Mouse (Mus musculus): ENCODE data around the gene Pex7. TPM values are rescaled to one million over a fixed set of nuclear protein-coding genes. Genes with fewer than 3 reads are reported as not detected.
"Not testable (repeated sequence)": the region's sequence is repeated elsewhere in the genome, so short reads cannot be mapped to it uniquely, and the experiment has no call there.

Gene Pex7
- polyA plus RNA-seq, 1 experiment from 2014 or later, result 25.5 TPM

DNA sequence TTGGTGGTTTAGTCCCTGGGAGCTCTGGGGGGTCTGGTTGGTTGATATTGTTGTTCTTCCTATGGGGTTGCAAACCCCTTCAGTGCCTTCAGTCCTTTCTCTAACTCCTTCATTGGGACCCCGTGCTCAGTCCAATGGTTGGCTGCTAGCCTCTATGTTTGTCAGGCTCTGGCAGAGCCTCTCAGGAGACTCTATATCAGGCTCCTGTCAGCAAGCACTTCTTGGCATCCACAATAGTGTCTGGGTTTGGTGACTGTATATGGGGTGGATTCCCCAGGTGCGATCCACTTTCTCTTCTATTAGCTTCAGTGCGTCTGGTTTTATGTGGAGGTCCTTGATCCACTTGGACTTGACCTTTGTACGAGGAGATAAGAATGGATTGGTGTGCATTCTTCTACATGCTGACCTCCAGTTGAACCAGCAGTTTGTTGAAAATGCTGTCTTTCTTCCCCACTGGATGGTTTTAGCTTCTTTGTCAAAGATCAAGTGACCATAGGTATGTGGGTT is 19.0 kb upstream of the Pex7 start:
- H3K4me3 ChIP-seq; H3K9me3 ChIP-seq; H3K27me3 ChIP-seq (ENCODE audit: poor library complexity, severe bottlenecking); DNase-seq (ENCODE audit: extremely low spot score, low spot score); H3K27ac ChIP-seq; H3K36me3 ChIP-seq (replicated peaks); H3K4me1 ChIP-seq: not testable (repeated sequence)
- WGBS, result 85% methylated on average over 4 of the region's 4 CpGs

DNA sequence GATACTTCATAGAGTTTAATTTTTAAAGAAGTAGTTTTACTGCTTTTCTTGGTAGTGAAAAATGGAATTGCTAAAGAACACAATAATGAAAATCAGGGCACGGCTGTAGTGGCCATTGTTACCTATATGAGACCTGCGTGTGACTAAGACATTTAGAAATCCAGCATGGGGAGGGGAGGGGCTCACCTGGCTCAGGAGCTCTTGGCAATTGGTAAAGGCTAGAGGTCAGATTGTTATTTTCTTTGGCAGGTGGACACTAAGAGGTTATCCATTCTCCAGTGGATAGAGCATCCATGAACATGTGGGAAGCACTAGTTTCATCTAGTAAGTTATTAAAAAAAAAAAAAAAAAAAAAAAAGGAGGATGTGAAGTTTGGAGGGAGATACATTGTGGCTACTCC is 16.8 kb upstream of the Pex7 start:
- WGBS, result 83% methylated on average over 2 of the region's 2 CpGs
- no peaks in the 10 kb centered on the region for H3K27me3 ChIP-seq (ENCODE audit: poor library complexity, severe bottlenecking)
- no peaks in the 10 kb centered on the region for H3K9me3 ChIP-seq
- no peak for DNase-seq (ENCODE audit: extremely low spot score, low spot score)
- H3K36me3 ChIP-seq (replicated peaks), result no peaks in the 10 kb centered on the region
- no peak overlapping the region for H3K27ac ChIP-seq
- H3K4me1 ChIP-seq, result no peaks in the 10 kb centered on the region
- no peak overlapping the region for H3K4me3 ChIP-seq

DNA sequence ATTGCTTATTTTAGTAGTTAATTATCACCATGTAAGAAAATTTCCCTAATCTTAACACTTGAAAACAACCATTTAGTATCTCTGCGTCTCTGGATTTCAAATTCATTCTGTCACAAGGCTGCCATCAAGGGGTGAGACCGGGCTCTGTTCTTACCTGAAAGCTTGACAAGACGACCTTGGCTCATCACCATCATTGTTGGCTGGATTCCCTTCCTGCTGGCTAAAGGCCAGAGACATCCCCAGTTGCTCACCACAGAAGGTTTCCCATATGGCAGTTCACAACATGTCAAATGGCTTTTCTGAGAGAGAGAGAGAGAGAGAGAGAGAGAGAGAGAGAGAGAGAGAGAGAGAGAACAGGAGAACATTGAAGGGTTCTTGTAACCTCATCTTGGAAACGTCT is 14.9 kb upstream of the Pex7 start:
- H3K36me3 ChIP-seq (replicated peaks), result no peaks in the 10 kb centered on the region
- H3K4me1 ChIP-seq, result no peaks in the 10 kb centered on the region
- H3K27me3 ChIP-seq (ENCODE audit: poor library complexity, severe bottlenecking), result no peaks in the 10 kb centered on the region
- 73% methylated on average over 4 of the region's 4 CpGs for WGBS
- H3K27ac ChIP-seq, result no peak overlapping the region
- H3K4me3 ChIP-seq, result no peak overlapping the region
- DNase-seq (ENCODE audit: extremely low spot score, low spot score), result no peak
- no peaks in the 10 kb centered on the region for H3K9me3 ChIP-seq

DNA sequence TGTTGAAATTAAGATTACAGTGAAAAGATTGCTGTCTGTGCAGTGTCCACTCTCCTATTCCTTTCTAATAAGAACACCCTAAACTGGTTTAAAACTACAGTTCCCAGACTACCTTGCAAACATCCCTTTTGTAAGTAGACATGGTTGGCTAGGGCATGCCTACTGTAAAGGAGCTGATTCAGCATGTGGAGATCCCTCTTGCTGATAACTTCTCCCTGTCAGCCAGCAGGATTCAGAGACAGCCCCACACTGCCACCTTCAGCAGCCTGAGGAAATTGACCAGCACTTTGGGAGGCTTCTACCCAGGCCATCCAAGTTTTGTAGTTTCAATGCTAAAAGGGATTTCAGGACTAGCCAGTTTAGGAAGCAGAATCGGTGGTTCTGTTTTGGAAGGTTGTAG is 7.8 kb upstream of the Pex7 start:
- Histone ChIP-seq H3K4me3 (no peak overlapping the region), H3K4me1 (no peaks in the 10 kb centered on the region), H3K9me3 (no peaks in the 10 kb centered on the region), H3K27ac (no peak overlapping the region), H3K27me3 (ENCODE audit: poor library complexity, severe bottlenecking) (no peaks in the 10 kb centered on the region), H3K36me3 (replicated peaks) (no peaks in the 10 kb centered on the region)
- 55% methylated on average over 1 of the region's 1 CpGs for WGBS
- DNase-seq (ENCODE audit: extremely low spot score, low spot score), result no peak

DNA sequence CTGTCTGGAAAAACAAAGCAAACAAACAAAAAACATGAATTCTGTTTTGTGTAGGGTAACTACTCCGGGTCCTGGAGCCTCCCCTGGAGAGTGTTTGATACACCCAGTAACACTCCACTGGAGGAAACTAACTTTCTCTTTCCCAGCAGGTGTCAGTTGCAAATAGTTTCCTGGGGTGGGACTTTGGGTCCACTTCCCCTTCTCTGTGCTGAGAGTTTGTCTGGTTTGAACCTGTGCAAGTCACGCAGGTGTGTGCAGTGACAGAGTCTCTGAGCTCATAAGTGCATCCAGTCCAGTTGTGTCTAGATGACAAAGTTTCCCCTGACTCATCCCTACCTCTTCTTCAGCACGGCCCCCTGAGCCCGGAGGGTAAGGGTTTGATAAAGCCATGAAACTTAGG is 6.3 kb upstream of the Pex7 start:
- Histone ChIP-seq H3K4me3 (no peak overlapping the region), H3K27me3 (ENCODE audit: poor library complexity, severe bottlenecking) (peaks cover 12% of the 10 kb centered on the region), H3K4me1 (no peaks in the 10 kb centered on the region), H3K36me3 (replicated peaks) (no peaks in the 10 kb centered on the region), H3K9me3 (no peaks in the 10 kb centered on the region), H3K27ac (no peak overlapping the region)
- DNase-seq (ENCODE audit: extremely low spot score, low spot score), result no peak
- WGBS, result 86% methylated on average over 4 of the region's 4 CpGs

DNA sequence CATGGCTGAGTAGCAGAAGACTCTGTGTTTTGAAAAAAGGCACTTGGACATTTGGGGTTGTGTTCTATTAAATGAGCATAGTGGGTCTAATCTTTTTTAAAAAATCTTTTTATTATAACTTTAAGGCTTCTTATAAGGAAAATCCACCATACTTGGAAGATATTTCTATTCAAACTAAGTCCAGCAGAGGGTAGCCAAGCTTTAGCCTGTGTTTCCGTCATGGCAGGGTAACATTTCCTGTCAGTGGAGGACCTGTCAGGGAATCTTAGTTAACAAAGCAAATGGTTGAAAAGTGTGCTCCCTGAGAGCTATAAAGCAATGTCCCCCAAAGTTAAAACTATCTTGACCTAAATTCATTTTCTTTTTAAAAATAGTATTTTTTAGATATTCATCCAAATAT is 4.1 kb upstream of the Pex7 start:
- Histone ChIP-seq H3K9me3 (no peaks in the 10 kb centered on the region), H3K36me3 (replicated peaks) (no peaks in the 10 kb centered on the region), H3K27ac (no peak overlapping the region), H3K4me3 (no peak overlapping the region), H3K4me1 (no peaks in the 10 kb centered on the region), H3K27me3 (ENCODE audit: poor library complexity, severe bottlenecking) (peaks cover 12% of the 10 kb centered on the region)
- 45% methylated on average over 1 of the region's 1 CpGs for WGBS
- no peak for DNase-seq (ENCODE audit: extremely low spot score, low spot score)

DNA sequence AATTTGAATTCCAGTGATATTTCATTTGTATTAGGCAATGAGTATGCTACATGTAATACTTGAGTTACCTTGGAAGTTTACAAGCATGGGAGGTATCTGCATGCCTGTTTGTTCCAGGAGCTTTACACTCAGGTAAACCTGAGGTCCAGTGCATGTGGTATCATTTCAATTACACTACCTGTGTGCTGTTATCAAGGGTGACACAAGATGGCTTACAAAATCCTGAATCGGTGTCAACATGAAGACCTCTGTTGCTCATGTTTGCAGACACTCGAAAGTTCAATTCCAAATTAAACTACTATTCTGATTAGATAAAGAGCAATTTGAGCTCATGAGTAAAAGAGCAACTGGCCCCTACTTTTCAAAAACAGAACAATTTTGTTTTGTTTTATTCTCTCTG is 3.0 kb upstream of the Pex7 start:
- Histone ChIP-seq H3K27ac (no peak overlapping the region), H3K36me3 (replicated peaks) (no peaks in the 10 kb centered on the region), H3K4me1 (no peaks in the 10 kb centered on the region), H3K4me3 (no peak overlapping the region), H3K27me3 (ENCODE audit: poor library complexity, severe bottlenecking) (peaks cover 12% of the 10 kb centered on the region), H3K9me3 (no peaks in the 10 kb centered on the region)
- no peak for DNase-seq (ENCODE audit: extremely low spot score, low spot score)
- 87% methylated on average over 2 of the region's 2 CpGs for WGBS

DNA sequence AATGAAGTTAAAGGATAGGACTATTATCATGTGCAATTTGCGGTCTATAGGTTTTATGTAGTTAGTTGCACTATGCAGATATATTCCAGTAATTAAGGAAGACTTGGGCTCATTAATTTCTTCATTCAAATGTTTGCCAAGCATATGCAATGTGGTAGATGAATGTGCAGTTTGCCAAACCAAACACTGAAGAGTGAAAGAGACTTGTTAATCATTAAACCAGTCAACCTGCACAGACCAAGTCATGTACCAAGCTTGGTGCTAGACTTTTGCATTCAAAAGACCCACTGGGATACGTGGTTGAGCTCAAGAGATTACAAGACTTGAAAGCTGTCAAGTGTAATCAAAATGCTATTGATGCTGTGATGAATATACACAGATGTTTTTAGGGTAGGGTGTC is 587 bp upstream of the Pex7 start:
- H3K4me1 ChIP-seq, result no peaks in the 10 kb centered on the region
- 77% methylated on average over 2 of the region's 2 CpGs for WGBS
- H3K4me3 ChIP-seq, result no peak overlapping the region
- H3K36me3 ChIP-seq (replicated peaks), result no peaks in the 10 kb centered on the region
- no peaks in the 10 kb centered on the region for H3K9me3 ChIP-seq
- DNase-seq (ENCODE audit: extremely low spot score, low spot score), result no peak
- H3K27ac ChIP-seq, result peak overlapping the region; percentile 96; the same call in 1 of the 2 replicates
- peaks cover 12% of the 10 kb centered on the region for H3K27me3 ChIP-seq (ENCODE audit: poor library complexity, severe bottlenecking)

DNA sequence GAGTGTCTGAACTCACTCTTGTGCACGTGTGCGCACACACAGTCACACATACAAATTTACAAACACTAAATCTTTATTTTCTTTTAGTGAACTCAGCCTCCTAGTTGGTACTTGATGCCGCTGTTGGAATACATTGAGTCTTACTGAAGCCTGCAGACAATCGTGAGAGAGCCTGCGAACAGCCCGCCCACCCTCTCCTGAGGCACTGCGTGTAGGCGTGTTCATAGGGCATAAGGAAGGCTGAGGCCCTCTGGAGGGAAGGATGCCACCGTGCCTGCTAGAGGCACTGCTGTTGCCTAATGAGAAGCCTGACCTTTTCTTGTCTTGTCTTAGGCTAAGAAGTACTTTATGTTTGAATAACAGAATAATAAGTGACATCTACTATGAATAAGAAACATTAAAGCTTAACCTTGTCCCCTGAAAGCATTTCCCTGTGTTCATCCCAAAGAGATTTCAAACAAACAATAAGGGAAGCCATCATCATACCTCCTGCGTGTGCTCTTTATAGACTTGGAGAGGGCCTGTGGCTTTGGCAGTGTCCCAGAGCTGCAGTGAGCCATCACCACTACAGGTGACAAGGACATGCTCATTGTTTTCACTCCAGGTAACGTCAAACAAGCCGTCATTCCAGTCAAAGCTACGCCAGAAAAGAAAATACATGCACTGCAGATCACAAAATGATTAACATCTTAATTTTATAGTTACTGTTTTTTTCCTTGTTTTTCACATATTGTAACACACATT is 3.2 kb downstream of the Pex7 start:
- H3K27ac ChIP-seq, result no peak overlapping the region
- H3K36me3 ChIP-seq (replicated peaks), result peaks cover 6% of the 10 kb centered on the region
- H3K27me3 ChIP-seq (ENCODE audit: poor library complexity, severe bottlenecking), result peaks cover 5% of the 10 kb centered on the region; the same call in 1 of the 2 replicates
- H3K4me1 ChIP-seq, result no peaks in the 10 kb centered on the region
- H3K4me3 ChIP-seq, result no peak overlapping the region
- no peaks in the 10 kb centered on the region for H3K9me3 ChIP-seq
- DNase-seq (ENCODE audit: extremely low spot score, low spot score), result no peak
- 88% methylated on average over 13 of the region's 13 CpGs for WGBS

DNA sequence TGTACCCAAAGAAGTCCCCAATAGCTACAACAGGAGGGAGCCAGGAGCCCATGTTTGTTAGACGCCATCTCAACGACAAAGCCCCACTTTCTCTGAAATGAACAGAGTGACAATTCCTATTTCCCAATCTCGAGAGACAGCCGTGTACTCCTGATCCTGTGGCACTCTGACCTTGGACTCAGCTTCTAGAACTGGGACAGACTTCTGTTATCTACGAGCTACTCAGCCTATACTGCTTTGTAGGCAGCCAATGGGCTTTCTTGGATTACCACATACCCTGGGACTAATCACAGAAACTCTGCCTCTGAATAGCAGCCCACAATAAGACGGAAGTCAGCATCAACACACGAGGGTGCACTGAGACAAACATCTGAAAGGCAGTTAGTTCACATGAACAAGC is 5.5 kb downstream of the Pex7 start:
- Histone ChIP-seq H3K4me3 (no peak overlapping the region), H3K36me3 (replicated peaks) (peaks cover 6% of the 10 kb centered on the region), H3K27me3 (ENCODE audit: poor library complexity, severe bottlenecking) (no peaks in the 10 kb centered on the region), H3K9me3 (no peaks in the 10 kb centered on the region), H3K27ac (no peak overlapping the region), H3K4me1 (no peaks in the 10 kb centered on the region)
- DNase-seq (ENCODE audit: extremely low spot score, low spot score), result no peak
- 85% methylated on average over 7 of the region's 7 CpGs for WGBS

DNA sequence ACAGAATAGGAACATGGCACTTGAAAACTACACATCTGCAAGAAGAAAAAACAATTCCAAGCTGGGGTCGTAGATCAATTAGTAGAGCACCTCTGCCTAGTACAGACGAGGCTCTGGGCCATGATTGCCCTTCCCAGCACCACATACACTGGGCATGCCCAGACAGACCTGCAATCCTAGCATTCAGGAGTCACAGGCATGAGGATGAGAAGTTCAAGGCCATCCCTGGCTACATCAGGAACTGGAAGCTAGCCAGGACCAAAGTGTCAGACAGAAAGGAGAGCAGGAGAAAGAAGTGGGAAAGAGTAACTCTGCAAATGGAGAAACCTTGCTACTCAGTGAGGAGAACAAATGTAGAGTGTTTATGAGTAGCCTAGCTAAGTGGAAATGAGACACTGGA is 7.3 kb downstream of the Pex7 start:
- no peak for DNase-seq (ENCODE audit: extremely low spot score, low spot score)
- no peaks in the 10 kb centered on the region for H3K27me3 ChIP-seq (ENCODE audit: poor library complexity, severe bottlenecking)
- H3K4me1 ChIP-seq, result no peaks in the 10 kb centered on the region
- no peak overlapping the region for H3K4me3 ChIP-seq
- 86% methylated on average over 2 of the region's 2 CpGs for WGBS
- H3K27ac ChIP-seq, result no peak overlapping the region
- peaks cover 6% of the 10 kb centered on the region for H3K36me3 ChIP-seq (replicated peaks)
- no peaks in the 10 kb centered on the region for H3K9me3 ChIP-seq

DNA sequence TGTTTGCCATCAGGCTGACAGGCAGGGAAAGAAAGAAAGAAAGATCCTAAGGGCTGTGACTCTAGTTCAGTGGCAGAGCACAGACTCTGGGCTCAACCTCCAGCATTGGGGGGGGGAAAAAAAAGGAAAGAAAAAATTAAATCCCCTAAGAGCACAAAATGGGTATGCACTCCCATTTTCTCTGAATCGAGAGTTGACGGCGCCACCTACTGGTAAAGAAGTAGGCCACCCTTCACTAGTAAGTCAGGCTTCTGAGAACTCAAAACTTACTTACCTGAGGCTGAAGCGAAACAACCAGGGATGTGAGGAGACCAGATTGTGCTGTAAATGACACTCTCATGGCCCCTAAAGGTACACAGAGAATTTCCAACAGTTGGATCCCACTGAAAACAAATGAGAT is 13.5 kb downstream of the Pex7 start:
- no peaks in the 10 kb centered on the region for H3K4me1 ChIP-seq
- H3K36me3 ChIP-seq (replicated peaks), result no peaks in the 10 kb centered on the region; the same call in 1 of the 2 replicates
- 24% methylated on average over 4 of the region's 4 CpGs for WGBS
- no peaks in the 10 kb centered on the region for H3K27me3 ChIP-seq (ENCODE audit: poor library complexity, severe bottlenecking)
- no peak overlapping the region for H3K27ac ChIP-seq
- peak; percentile 25 for DNase-seq (ENCODE audit: extremely low spot score, low spot score)
- no peak overlapping the region for H3K4me3 ChIP-seq
- no peaks in the 10 kb centered on the region for H3K9me3 ChIP-seq

DNA sequence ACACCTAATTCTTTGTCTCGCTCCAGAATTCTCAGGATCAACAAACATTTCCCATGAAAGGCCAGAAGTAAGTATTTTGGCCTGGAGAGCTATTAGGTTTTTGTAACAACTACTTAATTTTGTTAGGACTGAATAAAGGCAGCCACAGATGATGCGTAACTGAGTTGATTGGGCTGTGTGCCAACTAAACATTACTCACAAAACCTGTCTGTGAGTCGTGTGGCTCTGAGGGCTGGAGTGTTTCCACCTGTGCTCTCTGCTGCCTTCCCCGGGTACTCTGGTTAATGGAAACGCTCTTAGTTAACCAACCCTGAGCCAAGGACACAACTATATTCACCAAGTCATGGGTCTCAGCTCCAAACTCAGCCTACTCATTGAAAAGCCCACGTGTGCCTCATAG is 14.3 kb downstream of the Pex7 start:
- Histone ChIP-seq H3K27ac (no peak overlapping the region), H3K4me3 (no peak overlapping the region), H3K36me3 (replicated peaks) (peaks cover 3% of the 10 kb centered on the region; the same call in 1 of the 2 replicates), H3K9me3 (no peaks in the 10 kb centered on the region), H3K4me1 (no peaks in the 10 kb centered on the region), H3K27me3 (ENCODE audit: poor library complexity, severe bottlenecking) (no peaks in the 10 kb centered on the region)
- WGBS, result 86% methylated on average over 6 of the region's 6 CpGs
- no peak for DNase-seq (ENCODE audit: extremely low spot score, low spot score)

Data from forebrain, embryonic 10.5 days (tissue).